Mouse (Mus musculus) midbrain, embryonic 14.5 days (tissue): ENCODE results near the gene Camta1. TPM values are rescaled to one million over a fixed set of nuclear protein-coding genes. Genes with fewer than 3 reads are reported as not detected.

ENCODE experiments used
- ATAC-seq: fragments of 200-750 bp; cut with Nextera tagmentation; 2 replicates; pipeline ENCODE4 v1.8.0; 2017; ENCODE audit warnings: moderate number of reproducible peaks, moderate library complexity; ENCODE audit not compliant: low FRiP score, low TSS enrichment
- DNase-seq: peaks from one replicate; pipeline ENCODE4 v3.0.0-alpha.2; 2015
- H3K27ac ChIP-seq: fragments of 300-500 bp; sonication (generic); replicated peaks from 2 replicates; pipeline ENCODE4 v1.5.1; 2014; ENCODE audit warnings: mild to moderate bottlenecking, low read depth, low read length, moderate library complexity
- H3K27me3 ChIP-seq: fragments of 300-500 bp; sonication (generic); 2 replicates; pipeline ENCODE4 v1.6.1; 2014; ENCODE audit warnings: low read length, control low read depth, mixed read lengths; ENCODE audit not compliant: control insufficient read depth, insufficient read depth
- H3K36me3 ChIP-seq: fragments of 300-500 bp; sonication (generic); 2 replicates; pipeline ENCODE4 v1.6.1; 2014; ENCODE audit warnings: low read length, control low read depth; ENCODE audit not compliant: control insufficient read depth, insufficient read depth
- H3K4me1 ChIP-seq: fragments of 300-500 bp; sonication (generic); 2 replicates; pipeline ENCODE4 v1.6.1; 2014; ENCODE audit warnings: mild to moderate bottlenecking, antibody characterized with exemption, low read length, control low read depth; ENCODE audit not compliant: control insufficient read depth, insufficient read depth
- H3K4me2 ChIP-seq: fragments of 300-500 bp; sonication (generic); 2 replicates; pipeline ENCODE4 v1.6.1; 2014; ENCODE audit warnings: mild to moderate bottlenecking, low read length, moderate library complexity
- H3K4me3 ChIP-seq: fragments of 300-500 bp; sonication (generic); replicated peaks from 2 replicates; pipeline ENCODE4 v1.5.1; 2014; ENCODE audit warnings: low read depth, low read length
- H3K9ac ChIP-seq: fragments of 300-500 bp; sonication (generic); replicated peaks from 2 replicates; pipeline ENCODE4 v1.6.1; 2014; ENCODE audit warnings: mild to moderate bottlenecking, low read length, moderate library complexity
- H3K9me3 ChIP-seq: fragments of 300-500 bp; sonication (generic); 2 replicates; pipeline ENCODE4 v1.6.1; 2016; ENCODE audit warnings: low read length, control low read depth, mixed read lengths; ENCODE audit not compliant: control insufficient read depth
- WGBS: fragments of 180-500 bp; shearing (Covaris S2); extraction: QIAGEN DNeasy Blood & Tissue Kit; methylation state at CpG from one replicate; pipeline ENCODE4 v1.1.7; 2014; 5-methylcytosine and 5-hydroxymethylcytosine counted together
- polyA plus RNA-seq: library from polyadenylated mRNA; unstranded; fragments of >200 nt; fragmentation: Nextera tagmentation; extraction: Ambion mirVana; gene quantifications from 2 replicates; pipeline ENCODE4 v1.2.1, GENCODE M21; 2014

Camta1 gene
- polyA plus RNA-seq, 1 experiment from 2014 or later = 157 TPM

DNA sequence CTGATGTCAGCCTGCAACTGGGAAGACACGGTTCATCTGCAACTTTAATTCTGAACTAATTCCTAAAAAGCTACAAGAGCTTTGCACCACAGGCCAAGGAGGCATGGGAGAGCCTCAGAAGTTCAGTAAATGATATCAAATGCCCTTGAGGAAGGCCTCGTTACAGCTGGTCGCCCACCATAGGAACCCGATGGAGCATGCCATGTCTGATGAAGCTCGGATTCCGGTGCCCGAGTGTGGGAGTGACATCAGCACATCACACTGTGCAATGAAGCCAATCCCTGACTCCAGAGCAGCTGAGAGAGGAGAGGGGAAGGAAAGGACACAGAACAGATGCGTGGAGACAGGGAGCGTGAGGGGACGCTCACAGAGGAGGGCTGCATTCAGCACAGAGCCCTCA, 231.0 kb downstream of the Camta1 start:
- DNase-seq (no peak), ATAC-seq (no peak)
- no peaks in the 10 kb centered on the region for H3K27me3 ChIP-seq
- 0 out of 2 replicates have a peak overlapping the region, but pooled peaks have one; percentile 32 for H3K27ac ChIP-seq
- peaks cover 20% of the 10 kb centered on the region; the same call in 1 of the 2 replicates for H3K4me1 ChIP-seq
- no peak overlapping the region for H3K4me3 ChIP-seq
- WGBS = 13% methylated on average over 10 of the region's 10 CpGs
- no peak overlapping the region for H3K4me2 ChIP-seq
- no peaks in the 10 kb centered on the region for H3K9me3 ChIP-seq
- H3K9ac ChIP-seq = no peak overlapping the region
- H3K36me3 ChIP-seq = no peaks in the 10 kb centered on the region

DNA sequence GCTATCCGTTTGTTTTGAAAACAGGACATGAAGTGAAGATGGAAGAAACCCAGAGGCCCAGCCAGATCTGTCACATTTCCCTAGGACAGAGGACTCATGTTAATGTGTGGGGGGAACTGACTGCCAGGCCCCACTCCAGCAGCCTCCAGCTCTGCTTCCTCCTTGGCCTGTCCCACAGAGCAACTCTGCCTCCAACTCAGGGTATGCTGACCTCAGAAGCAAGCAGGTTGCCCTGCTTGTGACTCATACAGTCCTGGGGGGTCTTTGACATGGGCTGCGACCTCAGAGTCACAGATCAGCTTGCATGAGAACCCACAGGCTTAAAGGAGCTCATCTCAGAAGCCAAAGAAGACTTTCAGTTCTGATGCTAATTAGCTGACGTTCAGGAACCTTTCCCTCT, 231.4 kb downstream of the Camta1 start:
- ATAC-seq (no peak), DNase-seq (no peak)
- Histone ChIP-seq H3K4me2 (no peak overlapping the region), H3K9me3 (no peaks in the 10 kb centered on the region), H3K4me1 (peaks cover 16% of the 10 kb centered on the region; the same call in 1 of the 2 replicates), H3K27me3 (no peaks in the 10 kb centered on the region), H3K36me3 (no peaks in the 10 kb centered on the region), H3K9ac (no peak overlapping the region), H3K4me3 (no peak overlapping the region), H3K27ac (no peak overlapping the region)
- 34% methylated on average over 3 of the region's 3 CpGs for WGBS

DNA sequence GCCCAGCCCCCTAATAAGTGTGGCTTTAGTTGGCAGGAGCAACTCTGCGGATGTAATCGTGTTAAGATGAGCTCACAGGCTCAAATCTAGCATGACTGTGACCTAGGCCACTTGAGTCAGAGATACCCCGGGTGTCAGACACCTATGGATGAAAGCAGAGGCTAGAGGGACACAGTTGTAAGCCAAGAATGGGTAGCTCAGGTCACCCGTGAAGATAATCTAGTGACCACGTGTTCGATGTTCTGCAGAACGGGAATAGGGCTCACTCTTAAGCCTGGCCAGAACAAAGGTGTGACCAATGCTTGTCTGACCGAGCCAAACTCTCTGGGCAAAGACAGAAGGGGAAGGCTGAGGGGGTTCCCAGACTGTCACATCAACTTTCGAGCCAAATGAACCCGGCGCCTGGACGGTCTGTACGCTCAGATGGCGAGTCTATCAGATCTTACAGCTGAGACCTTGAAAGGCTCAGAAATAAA, 242.1 kb downstream of the Camta1 start:
- no peaks in the 10 kb centered on the region for H3K36me3 ChIP-seq

DNA sequence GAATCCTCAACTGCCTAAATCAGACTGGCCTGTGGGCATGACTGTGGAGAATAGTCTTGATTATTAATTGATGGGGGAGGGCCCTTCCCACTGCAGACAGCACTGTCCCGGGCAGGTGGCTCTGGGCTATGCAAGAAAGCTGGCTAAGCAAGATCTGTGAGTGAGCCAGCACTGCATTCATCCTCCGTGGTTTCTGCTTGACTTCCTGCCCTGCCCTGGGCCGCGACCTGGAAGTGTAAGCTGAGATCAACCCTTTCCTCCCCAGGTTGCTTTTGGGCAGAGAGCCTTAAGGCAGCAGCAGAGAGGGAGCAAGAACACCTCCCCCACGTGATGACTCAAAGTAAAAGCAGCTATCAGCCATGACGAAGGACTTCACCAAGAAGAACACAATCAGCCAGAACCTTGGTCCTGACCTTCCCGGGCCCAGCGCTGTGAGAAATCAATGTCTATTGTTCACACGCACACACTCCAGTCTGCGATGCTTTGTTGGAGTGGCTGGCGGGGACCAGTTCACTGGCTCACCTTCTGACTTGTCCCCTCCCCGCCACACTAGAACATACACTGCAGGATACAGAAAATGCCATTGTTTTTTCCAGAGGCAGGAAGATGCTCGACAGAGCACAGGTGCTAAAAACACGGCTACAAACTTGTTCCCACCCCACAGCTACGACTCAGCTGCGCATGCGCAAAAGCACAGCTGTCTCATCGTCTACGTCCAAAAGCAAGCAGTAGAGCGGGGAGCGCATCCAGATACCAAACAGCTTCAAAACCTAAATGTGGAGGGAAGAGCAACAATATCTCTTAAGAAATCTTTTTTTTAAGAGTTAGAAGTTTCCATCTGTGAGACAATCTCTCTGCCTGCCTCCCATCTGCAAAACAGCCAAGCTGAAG, 243.0 kb downstream of the Camta1 start:
- Histone ChIP-seq H3K27me3 (no peaks in the 10 kb centered on the region), H3K4me1 (peaks cover 18% of the 10 kb centered on the region), H3K9ac (no peak overlapping the region; the same call in 1 of the 2 replicates), H3K4me3 (no peak overlapping the region), H3K9me3 (no peaks in the 10 kb centered on the region; the same call in 1 of the 2 replicates), H3K36me3 (no peaks in the 10 kb centered on the region), H3K4me2 (peak overlapping the region; percentile 25), H3K27ac (peak overlapping the region; percentile 41; the same call in 1 of the 2 replicates)
- DNase-seq (peak; percentile 50), ATAC-seq (no peak)
- WGBS = 36% methylated on average over 21 of the region's 21 CpGs

More for the DNA sequence above, 242.1 kb downstream of the Camta1 start:
- DNase-seq (no peak), ATAC-seq (no peak)
- peaks cover 18% of the 10 kb centered on the region for H3K4me1 ChIP-seq
- no peak overlapping the region for H3K4me2 ChIP-seq
- H3K27ac ChIP-seq = no peak overlapping the region
- WGBS = 56% methylated on average over 14 of the region's 14 CpGs
- H3K9ac ChIP-seq = no peak overlapping the region
- H3K27me3 ChIP-seq = no peaks in the 10 kb centered on the region
- H3K4me3 ChIP-seq = no peak overlapping the region
- H3K9me3 ChIP-seq = no peaks in the 10 kb centered on the region; the same call in 1 of the 2 replicates

DNA sequence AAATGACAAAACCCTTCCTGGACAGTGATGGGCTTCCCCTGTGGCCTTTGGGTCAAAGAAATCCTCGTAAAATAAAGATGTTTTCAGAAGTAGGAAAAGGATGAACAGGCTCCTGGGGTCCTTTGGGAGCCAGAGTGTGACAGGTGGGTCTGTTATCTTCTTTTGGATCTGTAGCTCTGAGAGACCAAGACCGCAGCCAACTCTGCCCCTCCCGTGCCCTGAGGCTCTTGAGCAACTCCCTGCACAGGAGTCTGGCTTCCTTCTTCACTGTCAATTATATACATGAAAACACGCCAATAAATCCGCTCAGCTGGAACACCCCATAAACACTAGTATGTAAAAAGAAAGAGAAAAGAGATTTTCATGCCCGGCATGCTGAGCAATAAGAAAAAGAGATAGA, 250.1 kb downstream of the Camta1 start:
- H3K4me1 ChIP-seq = no peaks in the 10 kb centered on the region
- ATAC-seq (no peak), DNase-seq (peak; percentile 52)
- no peak overlapping the region for H3K4me2 ChIP-seq
- H3K4me3 ChIP-seq = no peak overlapping the region
- no peak overlapping the region for H3K9ac ChIP-seq
- H3K27ac ChIP-seq = no peak overlapping the region
- no peaks in the 10 kb centered on the region for H3K36me3 ChIP-seq
- no peaks in the 10 kb centered on the region; the same call in 1 of the 2 replicates for H3K9me3 ChIP-seq
- no peaks in the 10 kb centered on the region for H3K27me3 ChIP-seq
- 46% methylated on average over 6 of the region's 6 CpGs for WGBS

DNA sequence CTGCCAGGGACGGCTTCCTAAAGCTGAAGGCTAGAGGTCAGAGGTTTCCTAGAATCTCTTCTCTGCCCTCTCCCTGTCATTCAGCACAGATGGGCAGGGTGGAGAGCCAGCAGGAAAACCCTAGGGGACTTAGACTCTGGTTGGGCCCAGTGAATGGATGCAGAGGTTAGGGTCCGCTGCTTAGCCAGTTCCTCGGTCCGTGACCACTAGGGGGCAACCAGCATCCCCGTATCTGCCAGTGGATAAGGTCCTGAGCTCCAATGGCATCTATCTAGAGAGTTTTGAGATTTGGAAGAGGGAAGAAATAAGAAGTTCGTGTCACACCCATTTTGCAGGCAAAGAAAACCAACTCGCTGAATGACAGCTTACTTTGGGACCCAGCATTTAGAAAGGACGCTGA, 251.4 kb downstream of the Camta1 start:
- no peak overlapping the region for H3K9ac ChIP-seq
- H3K4me2 ChIP-seq = no peak overlapping the region
- H3K36me3 ChIP-seq = no peaks in the 10 kb centered on the region
- H3K4me1 ChIP-seq = no peaks in the 10 kb centered on the region
- no peaks in the 10 kb centered on the region for H3K27me3 ChIP-seq
- ATAC-seq (peak; percentile 57; the same call in 1 of the 2 replicates), DNase-seq (peak; percentile 85)
- H3K27ac ChIP-seq = no peak overlapping the region
- no peak overlapping the region for H3K4me3 ChIP-seq
- WGBS = 16% methylated on average over 8 of the region's 8 CpGs
- H3K9me3 ChIP-seq = no peaks in the 10 kb centered on the region; the same call in 1 of the 2 replicates

DNA sequence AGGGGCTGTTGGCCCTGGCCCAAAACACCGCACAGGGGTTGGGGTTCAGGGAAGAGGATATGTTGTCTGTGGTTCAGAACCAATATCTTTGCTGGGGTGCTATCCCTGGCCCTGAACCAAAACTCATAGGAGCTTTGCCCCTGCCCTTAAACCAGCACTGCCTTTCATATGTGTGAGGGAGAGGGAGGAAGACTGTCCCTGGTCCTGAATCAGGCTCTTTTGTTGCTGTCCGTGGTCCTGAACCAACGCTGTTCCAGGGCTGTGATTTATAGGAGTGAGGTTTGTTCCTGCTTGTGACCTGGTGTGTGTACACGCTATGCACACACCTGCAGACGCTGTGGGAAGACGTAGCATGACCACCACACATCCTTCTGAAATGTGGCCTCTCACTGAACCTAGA, 256.8 kb downstream of the Camta1 start:
- 50% methylated on average over 6 of the region's 6 CpGs for WGBS
- Histone ChIP-seq H3K9me3 (no peaks in the 10 kb centered on the region), H3K36me3 (no peaks in the 10 kb centered on the region), H3K4me1 (peaks cover 9% of the 10 kb centered on the region), H3K27me3 (no peaks in the 10 kb centered on the region), H3K4me2 (no peak overlapping the region), H3K9ac (no peak overlapping the region), H3K4me3 (no peak overlapping the region), H3K27ac (no peak overlapping the region)
- no peak for ATAC-seq
- peak; percentile 57 for DNase-seq

DNA sequence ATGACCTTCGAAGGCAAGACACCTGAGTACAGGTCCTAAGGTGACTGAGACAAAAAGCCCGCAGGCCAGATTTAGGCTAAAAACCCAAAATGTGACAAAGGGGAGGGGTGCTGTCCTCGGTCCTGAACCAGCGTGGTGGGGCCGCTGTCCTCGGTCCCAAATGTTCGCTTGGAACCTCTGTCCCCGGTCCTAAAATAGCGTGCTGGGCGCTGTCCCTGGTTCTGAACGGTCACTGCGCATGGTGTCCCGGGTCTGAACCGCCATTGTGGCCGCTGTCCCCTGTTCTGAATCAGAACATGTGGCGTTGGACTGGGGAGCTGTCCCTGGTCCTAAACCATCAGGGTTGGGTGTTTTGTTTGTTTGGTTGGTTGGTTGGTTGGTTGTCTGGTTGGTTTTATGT, 257.2 kb downstream of the Camta1 start:
- WGBS = 8% methylated on average over 16 of the region's 16 CpGs
- no peak for ATAC-seq

More for the DNA sequence above, 257.2 kb downstream of the Camta1 start:
- H3K27ac ChIP-seq = no peak overlapping the region
- H3K9me3 ChIP-seq = no peaks in the 10 kb centered on the region
- no peak overlapping the region for H3K9ac ChIP-seq
- peak; percentile 75 for DNase-seq
- no peaks in the 10 kb centered on the region for H3K36me3 ChIP-seq
- H3K4me2 ChIP-seq = no peak overlapping the region
- H3K4me1 ChIP-seq = peaks cover 9% of the 10 kb centered on the region
- no peaks in the 10 kb centered on the region for H3K27me3 ChIP-seq
- no peak overlapping the region for H3K4me3 ChIP-seq
